Mouse (Mus musculus): Measurements from ENCODE around the gene Samm50.

- no peak for TF ChIP-seq POLR2A (IDR thresholded peaks at IDR 0.05; ENCODE audit: extremely low read depth, insufficient read depth, low read length)
- no peak for TF ChIP-seq CTCF (IDR thresholded peaks at IDR 0.05; ENCODE audit: low read depth, low read length)
Observed at GRCm38 (mm10) chr15:84169511-84169910, 22.5 kb upstream of the Samm50 start.
